Mouse (Mus musculus): ENCODE data around the gene Exoc6. TPM values are rescaled to one million over a fixed set of nuclear protein-coding genes. Genes with fewer than 3 reads are reported as not detected.

Exoc6 gene
- total and polyA plus RNA-seq, 3 experiments = 13.8 to 34.2 (median 29.8) TPM

DNA sequence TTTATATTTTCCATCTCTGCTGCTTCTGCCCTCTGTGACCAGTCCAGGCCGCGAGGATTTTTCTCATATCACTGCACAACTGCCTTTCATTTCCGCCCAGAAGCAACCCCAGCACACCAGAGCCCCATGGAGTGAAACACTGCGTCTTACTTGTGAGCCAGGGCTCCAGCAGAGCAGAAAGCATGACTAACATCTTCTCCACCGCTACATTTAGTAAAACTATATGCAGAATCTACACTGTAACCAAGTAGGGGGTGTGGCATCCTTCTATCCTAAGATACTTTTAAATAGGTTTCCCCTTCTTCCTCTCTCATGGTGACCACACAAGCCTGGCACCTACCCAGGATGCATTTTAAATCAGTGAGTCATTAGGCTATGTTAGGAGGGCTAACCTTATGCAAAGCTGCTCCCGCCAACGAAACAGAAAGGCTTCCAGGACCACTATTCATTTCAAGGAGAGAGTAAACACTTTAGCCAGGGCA is 35.4 kb upstream of the Exoc6 start:
- Histone ChIP-seq H3K36me3 (ENCODE audit: control insufficient read depth, insufficient read depth, low read length) (no peaks in the 10 kb centered on the region), H3K79me2 (replicated peaks; ENCODE audit: control insufficient read depth, insufficient read depth, low read length) (no peaks in the 10 kb centered on the region), H3K9ac (ENCODE audit: low read depth, low read length) (no peak overlapping the region), H3K4me3 (no peak overlapping the region), H3K27me3 (ENCODE audit: control insufficient read depth, insufficient read depth, low read length) (no peaks in the 10 kb centered on the region), H3K4me1 (ENCODE audit: control insufficient read depth, insufficient read depth, low read length) (no peaks in the 10 kb centered on the region; the same call in 1 of the 2 replicates), H3K27ac (no peak overlapping the region)
- DNase-seq = no peak
- 34% methylated on average over 7 of the region's 7 CpGs for WGBS
- TF ChIP-seq CTCF (IDR thresholded peaks at IDR 0.05) (no peak), EP300 (IDR thresholded peaks at IDR 0.05; ENCODE audit: insufficient read depth, low read depth, low read length) (no peak), POLR2A (IDR thresholded peaks at IDR 0.05; ENCODE audit: insufficient read depth, low read depth, low read length) (no peak)
- intact Hi-C loops (cut with DNase I) = loop anchor here (10.0 kb wide), 1 partner anchor 50 kb away; no protein-coding TSS in a partner anchor

DNA sequence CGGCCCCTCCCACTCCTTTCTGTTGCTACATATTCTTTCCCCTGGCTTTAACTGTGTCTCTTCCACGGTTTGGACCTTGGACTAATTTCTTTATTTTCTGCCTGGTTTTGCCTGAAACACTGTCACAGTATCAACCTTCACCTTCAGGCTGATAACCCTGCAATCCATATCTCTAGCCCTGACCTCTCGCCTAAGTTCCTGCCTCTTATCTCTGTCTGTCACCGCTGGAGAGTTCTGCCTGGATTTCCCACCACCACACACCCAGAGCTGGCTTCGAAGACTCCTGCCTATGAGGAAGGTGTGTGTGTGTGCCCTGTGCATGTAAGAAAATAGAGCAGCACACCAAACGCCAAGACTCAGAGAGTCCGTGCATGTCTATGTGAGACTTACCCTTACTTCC is 32.8 kb upstream of the Exoc6 start:
- Histone ChIP-seq H3K27ac (no peak overlapping the region), H3K4me1 (ENCODE audit: control insufficient read depth, insufficient read depth, low read length) (peaks cover 2% of the 10 kb centered on the region), H3K9ac (ENCODE audit: low read depth, low read length) (no peak overlapping the region), H3K4me3 (no peak overlapping the region), H3K27me3 (ENCODE audit: control insufficient read depth, insufficient read depth, low read length) (no peaks in the 10 kb centered on the region), H3K79me2 (replicated peaks; ENCODE audit: control insufficient read depth, insufficient read depth, low read length) (no peaks in the 10 kb centered on the region), H3K36me3 (ENCODE audit: control insufficient read depth, insufficient read depth, low read length) (no peaks in the 10 kb centered on the region)
- TF ChIP-seq CTCF (IDR thresholded peaks at IDR 0.05) (no peak), POLR2A (IDR thresholded peaks at IDR 0.05; ENCODE audit: insufficient read depth, low read depth, low read length) (no peak), EP300 (IDR thresholded peaks at IDR 0.05; ENCODE audit: insufficient read depth, low read depth, low read length) (no peak)
- WGBS = 38% methylated on average over 7 of the region's 7 CpGs
- intact Hi-C loops (cut with DNase I) = loop anchor here (10.0 kb wide), 1 partner anchor 47 kb away; no protein-coding TSS in a partner anchor
- no peak for DNase-seq

DNA sequence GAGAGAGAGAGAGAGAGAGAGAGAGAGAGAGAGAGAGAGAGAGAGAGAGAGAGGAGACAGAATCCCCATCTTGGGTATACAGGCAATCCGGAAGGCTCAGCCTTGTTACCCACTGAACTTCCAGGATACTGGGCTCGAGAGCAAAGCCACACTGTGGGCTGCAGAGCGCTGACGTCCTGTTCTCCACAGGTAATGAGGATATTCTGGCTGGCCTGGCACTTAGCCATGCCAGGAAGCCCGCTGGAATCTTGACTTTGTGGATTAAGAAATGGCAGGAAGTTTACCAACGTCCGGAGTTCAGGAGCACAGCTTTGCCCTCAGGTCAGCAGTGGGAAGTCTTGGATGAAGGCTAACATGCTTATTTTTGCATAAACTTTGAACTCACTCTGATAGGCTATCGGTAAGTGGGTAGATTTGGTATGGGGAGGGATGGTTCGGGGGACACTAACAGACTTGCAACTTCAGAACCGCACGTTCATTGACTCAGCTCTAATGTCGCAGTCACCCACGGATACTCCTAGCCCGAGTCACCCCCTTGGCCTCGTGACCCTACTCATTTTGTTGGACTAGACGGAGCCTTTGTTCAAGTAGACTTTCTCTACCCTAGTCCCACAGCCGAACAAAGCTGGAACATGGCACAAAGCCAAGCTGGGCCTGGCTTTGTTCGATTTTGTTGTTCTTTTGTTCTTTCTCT is 29.3 kb upstream of the Exoc6 start:
- Histone ChIP-seq H3K36me3 (ENCODE audit: control insufficient read depth, insufficient read depth, low read length) (no peaks in the 10 kb centered on the region), H3K27me3 (ENCODE audit: control insufficient read depth, insufficient read depth, low read length) (no peaks in the 10 kb centered on the region), H3K4me1 (ENCODE audit: control insufficient read depth, insufficient read depth, low read length) (peaks cover 2% of the 10 kb centered on the region), H3K9ac (ENCODE audit: low read depth, low read length) (no peak overlapping the region), H3K27ac (no peak overlapping the region), H3K79me2 (replicated peaks; ENCODE audit: control insufficient read depth, insufficient read depth, low read length) (no peaks in the 10 kb centered on the region), H3K4me3 (no peak overlapping the region)
- WGBS = 49% methylated on average over 18 of the region's 18 CpGs
- DNase-seq = no peak
- TF ChIP-seq EP300 (IDR thresholded peaks at IDR 0.05; ENCODE audit: insufficient read depth, low read depth, low read length) (no peak), CTCF (IDR thresholded peaks at IDR 0.05) (no peak), POLR2A (IDR thresholded peaks at IDR 0.05; ENCODE audit: insufficient read depth, low read depth, low read length) (no peak)
- intact Hi-C loops (cut with DNase I) = no loop called here

DNA sequence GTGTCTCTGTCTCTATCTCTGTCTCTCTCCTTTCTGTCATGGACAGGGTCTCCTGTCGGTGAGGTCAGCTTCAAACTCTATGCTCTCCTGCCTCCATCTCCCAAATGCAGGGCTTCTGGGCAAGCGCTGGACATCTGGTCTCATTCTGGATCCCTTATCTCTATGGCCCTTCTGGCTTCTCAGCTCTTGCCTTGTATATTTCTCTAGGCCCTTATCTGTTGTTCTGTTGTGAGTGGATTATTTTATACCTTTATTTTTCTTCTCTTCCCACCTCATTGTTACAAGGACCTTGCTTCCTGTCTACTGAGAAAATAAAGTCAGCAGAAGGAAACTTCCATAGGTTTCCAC is 28.8 kb upstream of the Exoc6 start:
- no peaks in the 10 kb centered on the region for H3K27me3 ChIP-seq (ENCODE audit: control insufficient read depth, insufficient read depth, low read length)
- DNase-seq = no peak
- H3K27ac ChIP-seq = no peak overlapping the region
- no peaks in the 10 kb centered on the region for H3K36me3 ChIP-seq (ENCODE audit: control insufficient read depth, insufficient read depth, low read length)
- TF ChIP-seq CTCF (IDR thresholded peaks at IDR 0.05) (no peak), EP300 (IDR thresholded peaks at IDR 0.05; ENCODE audit: insufficient read depth, low read depth, low read length) (no peak)
- peaks cover 2% of the 10 kb centered on the region for H3K4me1 ChIP-seq (ENCODE audit: control insufficient read depth, insufficient read depth, low read length)
- 39% methylated on average over 2 of the region's 2 CpGs for WGBS
- intact Hi-C loops (cut with DNase I) = no loop called here
- no peak overlapping the region for H3K4me3 ChIP-seq
- no peak overlapping the region for H3K9ac ChIP-seq (ENCODE audit: low read depth, low read length)
- H3K79me2 ChIP-seq (replicated peaks; ENCODE audit: control insufficient read depth, insufficient read depth, low read length) = no peaks in the 10 kb centered on the region

- Histone ChIP-seq H3K9ac (ENCODE audit: low read depth, low read length) (no peak overlapping the region), H3K27ac (no peak overlapping the region), H3K4me1 (ENCODE audit: control insufficient read depth, insufficient read depth, low read length) (peaks cover 2% of the 10 kb centered on the region), H3K27me3 (ENCODE audit: control insufficient read depth, insufficient read depth, low read length) (no peaks in the 10 kb centered on the region), H3K36me3 (ENCODE audit: control insufficient read depth, insufficient read depth, low read length) (no peaks in the 10 kb centered on the region), H3K4me3 (no peak overlapping the region), H3K79me2 (replicated peaks; ENCODE audit: control insufficient read depth, insufficient read depth, low read length) (no peaks in the 10 kb centered on the region)
- 31% methylated on average over 15 of the region's 15 CpGs for WGBS
- DNase-seq = no peak
- intact Hi-C loops (cut with DNase I) = no loop called here
- no peak for TF ChIP-seq POLR2A (IDR thresholded peaks at IDR 0.05; ENCODE audit: insufficient read depth, low read depth, low read length)
- no peak for TF ChIP-seq EP300 (IDR thresholded peaks at IDR 0.05; ENCODE audit: insufficient read depth, low read depth, low read length)
- TF ChIP-seq CTCF (IDR thresholded peaks at IDR 0.05) = no peak
Observed at GRCm38 (mm10) chr19:37523280-37524062, 26.7 kb upstream of the Exoc6 start.

DNA sequence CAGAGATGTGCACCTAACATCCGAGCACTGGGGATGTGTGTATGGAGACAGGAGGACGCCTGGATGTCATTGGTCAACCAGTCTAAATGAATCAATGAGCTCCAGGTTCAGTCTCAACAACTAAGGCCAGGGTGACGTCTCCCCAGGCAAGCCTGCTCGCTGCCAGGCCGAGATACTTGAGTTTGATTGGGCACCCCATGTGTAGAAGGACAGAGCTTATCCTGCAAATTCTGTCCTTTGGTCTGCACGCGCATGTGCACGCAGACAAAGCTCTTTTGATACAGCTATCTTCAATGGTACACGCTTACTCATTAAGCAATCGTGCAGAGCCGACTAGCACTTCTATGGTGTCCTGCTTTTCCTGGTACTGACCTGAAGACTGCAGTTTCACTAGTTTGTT is 24.3 kb upstream of the Exoc6 start:
- intact Hi-C loops (cut with DNase I) = loop anchor here (5.0 kb wide), 1 partner anchor 89 kb away; no protein-coding TSS in a partner anchor
- H3K27ac ChIP-seq = no peak overlapping the region
- TF ChIP-seq EP300 (IDR thresholded peaks at IDR 0.05; ENCODE audit: insufficient read depth, low read depth, low read length) (no peak), CTCF (IDR thresholded peaks at IDR 0.05) (no peak), POLR2A (IDR thresholded peaks at IDR 0.05; ENCODE audit: insufficient read depth, low read depth, low read length) (no peak)

More for the DNA sequence above, 24.3 kb upstream of the Exoc6 start:
- H3K4me3 ChIP-seq = no peak overlapping the region
- no peaks in the 10 kb centered on the region for H3K27me3 ChIP-seq (ENCODE audit: control insufficient read depth, insufficient read depth, low read length)
- no peak overlapping the region for H3K9ac ChIP-seq (ENCODE audit: low read depth, low read length)
- DNase-seq = no peak
- H3K79me2 ChIP-seq (replicated peaks; ENCODE audit: control insufficient read depth, insufficient read depth, low read length) = no peaks in the 10 kb centered on the region
- 92% methylated on average over 11 of the region's 11 CpGs for WGBS
- peaks cover 2% of the 10 kb centered on the region for H3K4me1 ChIP-seq (ENCODE audit: control insufficient read depth, insufficient read depth, low read length)
- H3K36me3 ChIP-seq (ENCODE audit: control insufficient read depth, insufficient read depth, low read length) = no peaks in the 10 kb centered on the region
